Mouse (Mus musculus) bone marrow macrophage, adult 2 months (primary cell): ENCODE measurements around the gene Cdh13.

Experiments
- CTCF ChIP-seq: IDR thresholded peaks from 2 replicates; pipeline ENCODE4 v1.5.1; 2012; ENCODE audit warnings: low read depth, mild to moderate bottlenecking, low read length, moderate library complexity
- POLR2A ChIP-seq: IDR thresholded peaks from 2 replicates; pipeline ENCODE4 v1.6.1; 2012; ENCODE audit warnings: mild to moderate bottlenecking, low read depth, low read length, borderline replicate concordance

GRCm38 (mm10) chr8:118628702-118629101, 345.2 kb downstream of the Cdh13 start:
- TF ChIP-seq CTCF: no peak
- TF ChIP-seq POLR2A: no peak
